Mouse (Mus musculus) bone marrow macrophage, adult 2 months (primary cell): ENCODE results near the gene Gm21985.

Experiments
- CTCF ChIP-seq: IDR thresholded peaks from 2 replicates; pipeline ENCODE4 v1.5.1; 2012; ENCODE audit warnings: low read depth, mild to moderate bottlenecking, low read length, moderate library complexity
- POLR2A ChIP-seq: IDR thresholded peaks from 2 replicates; pipeline ENCODE4 v1.6.1; 2012; ENCODE audit warnings: mild to moderate bottlenecking, low read depth, low read length, borderline replicate concordance

DNA sequence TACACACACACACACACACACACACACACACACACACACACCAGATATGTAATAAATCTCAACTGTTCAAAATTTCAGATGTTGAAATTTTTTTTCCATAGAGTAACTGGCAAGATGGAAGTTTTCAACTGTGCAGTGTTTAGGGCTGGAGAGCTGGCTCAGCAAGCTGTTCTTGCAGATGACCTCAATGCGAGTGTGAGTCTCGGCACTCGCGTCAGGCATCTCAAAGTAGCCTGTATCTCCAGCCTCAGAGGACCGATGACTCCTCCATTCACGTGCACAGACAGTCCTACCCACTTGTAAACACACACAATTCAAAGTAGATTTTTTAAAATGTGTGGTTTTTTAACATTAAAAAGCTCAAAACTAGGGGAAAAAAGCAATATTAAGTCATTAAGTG, 7.4 kb downstream of the Gm21985 start:
- no peak for TF ChIP-seq POLR2A
- no peak for TF ChIP-seq CTCF
